Mouse (Mus musculus) CH12.LX (cell line): Measurements from ENCODE around the gene Tmod1. TPM values are rescaled to one million over a fixed set of nuclear protein-coding genes. Genes with fewer than 3 reads are reported as not detected.
A peak's percentile ranks its signal among the peaks of the same experiment; 100 is the strongest.

Experiments
- DNase-seq: peaks from one replicate; pipeline ENCODE4 v3.0.0-alpha.2; 2013; ENCODE audit errors: extremely low read depth
- H3K27ac ChIP-seq: 2 replicates; pipeline ENCODE4 v1.5.1; 2012; ENCODE audit warnings: low read depth, mild to moderate bottlenecking, control low read depth, moderate library complexity; ENCODE audit not compliant: insufficient read depth
- H3K27me3 ChIP-seq: replicated peaks from 2 replicates; pipeline ENCODE3; 2012; ENCODE audit warnings: inconsistent platforms
- H3K36me3 ChIP-seq, 2 experiments: replicated peaks in 1 of 2; 2 replicates each; pipeline versions ENCODE3 to v1.6.1; 2012; ENCODE audit warnings: inconsistent platforms in 1 of 2, low read length in 1 of 2, mild to moderate bottlenecking in 1 of 2, mixed read lengths in 1 of 2, moderate library complexity in 1 of 2; ENCODE audit not compliant: control insufficient read depth in 1 of 2, insufficient read depth in 1 of 2
- H3K4me1 ChIP-seq, 2 experiments: 2 replicates each; pipeline ENCODE4 v1.6.1; 2012; ENCODE audit warnings: inconsistent platforms in 1 of 2, moderate library complexity in 1 of 2; ENCODE audit not compliant: insufficient read depth in 2 of 2, control insufficient read depth in 1 of 2
- H3K4me2 ChIP-seq: 2 replicates; pipeline ENCODE4 v1.6.1; 2012; ENCODE audit warnings: low read depth, mild to moderate bottlenecking, control low read depth; ENCODE audit not compliant: poor library complexity, insufficient read depth, severe bottlenecking
- H3K4me3 ChIP-seq, 3 experiments: fragments of 150-350 bp in 1 of 3; sonication (generic) in 1 of 3; replicated peaks in 1 of 3; 2 replicates each; pipeline versions ENCODE3 to v1.5.1; 2011 to 2012; ENCODE audit warnings: low read depth in 2 of 3, low read length in 2 of 3, mild to moderate bottlenecking in 2 of 3, moderate library complexity in 2 of 3, control low read depth in 1 of 3, improper control_type of control experiment in 1 of 3, inconsistent platforms in 1 of 3, mixed read lengths in 1 of 3; ENCODE audit not compliant: poor library complexity in 1 of 3
- H3K79me2 ChIP-seq: replicated peaks from 2 replicates; pipeline ENCODE4 v1.6.1; 2012; ENCODE audit warnings: mild to moderate bottlenecking, moderate library complexity; ENCODE audit not compliant: control insufficient read depth, poor library complexity, insufficient read depth, severe bottlenecking; ENCODE audit errors: extremely low read depth
- H3K9ac ChIP-seq: 2 replicates; pipeline ENCODE4 v1.6.1; 2012; ENCODE audit warnings: low read depth, mild to moderate bottlenecking, control low read depth, moderate library complexity; ENCODE audit not compliant: insufficient read depth
- H3K9me3 ChIP-seq: replicated peaks from 2 replicates; pipeline ENCODE3; 2012; ENCODE audit warnings: low read length, inconsistent platforms, mixed read lengths
- BHLHE40 ChIP-seq: IDR thresholded peaks from 2 replicates; pipeline ENCODE4 v1.6.1; 2011; ENCODE audit warnings: mild to moderate bottlenecking, low read depth, low read length, improper control_type of control experiment
- CHD2 ChIP-seq: IDR thresholded peaks from 2 replicates; pipeline ENCODE4 v1.6.1; 2011; ENCODE audit warnings: low read length, improper control_type of control experiment
- CTCF ChIP-seq, 2 experiments: IDR thresholded peaks in 1 of 2; conservative IDR thresholded peaks in 1 of 2; 2 replicates each; pipeline ENCODE4 v1.5.1; 2011 to 2012; ENCODE audit warnings: low read depth in 2 of 2, low read length in 2 of 2, improper control_type of control experiment in 1 of 2, inconsistent platforms in 1 of 2, mild to moderate bottlenecking in 1 of 2, moderate library complexity in 1 of 2
- ELF1 ChIP-seq: IDR thresholded peaks from 2 replicates; pipeline ENCODE4 v1.6.1; 2014; ENCODE audit warnings: low read depth, mild to moderate bottlenecking, inconsistent platforms, low read length, improper control_type of control experiment
- HCFC1 ChIP-seq: IDR thresholded peaks from 2 replicates; pipeline ENCODE4 v1.6.1; 2012; ENCODE audit warnings: low read depth, mild to moderate bottlenecking, inconsistent platforms, low read length, improper control_type of control experiment
- KAT2A ChIP-seq: IDR thresholded peaks from 2 replicates; pipeline ENCODE4 v1.6.1; 2012; ENCODE audit warnings: low read length, improper control_type of control experiment, inconsistent platforms; ENCODE audit not compliant: insufficient replicate concordance
- MAFK ChIP-seq: IDR thresholded peaks from 2 replicates; pipeline ENCODE4 v1.6.1; 2011; ENCODE audit warnings: low read length, improper control_type of control experiment; ENCODE audit not compliant: insufficient replicate concordance
- MXI1 ChIP-seq: IDR thresholded peaks from 2 replicates; pipeline ENCODE4 v1.6.1; 2011; ENCODE audit warnings: mild to moderate bottlenecking, low read depth, low read length, improper control_type of control experiment
- MYC ChIP-seq: IDR thresholded peaks from 2 replicates; pipeline ENCODE4 v1.6.1; 2011; ENCODE audit warnings: low read depth, mild to moderate bottlenecking, improper control_type of control experiment, low read length
- NRF1 ChIP-seq: IDR thresholded peaks from 2 replicates; pipeline ENCODE4 v1.6.1; 2014; ENCODE audit warnings: low read depth, mild to moderate bottlenecking, inconsistent platforms, low read length, improper control_type of control experiment, moderate library complexity
- PAX5 ChIP-seq: IDR thresholded peaks from 2 replicates; pipeline ENCODE4 v1.6.1; 2012; ENCODE audit warnings: low read length, inconsistent platforms, mixed read lengths
- POLR2AphosphoS2 ChIP-seq: IDR thresholded peaks from 2 replicates; pipeline ENCODE4 v1.6.1; 2011; ENCODE audit warnings: low read depth, low read length, improper control_type of control experiment
- RAD21 ChIP-seq: IDR thresholded peaks from 2 replicates; pipeline ENCODE4 v1.6.1; 2011; ENCODE audit warnings: low read depth, mild to moderate bottlenecking, low read length, improper control_type of control experiment, moderate library complexity
- RCOR1 ChIP-seq: conservative IDR thresholded peaks from 2 replicates; pipeline ENCODE4 v1.6.1; 2012; ENCODE audit warnings: low read depth, mild to moderate bottlenecking, inconsistent platforms, low read length, improper control_type of control experiment
- SIN3A ChIP-seq: IDR thresholded peaks from 2 replicates; pipeline ENCODE4 v1.6.1; 2012; ENCODE audit warnings: low read length, improper control_type of control experiment, inconsistent platforms
- SMC3 ChIP-seq: IDR thresholded peaks from 2 replicates; pipeline ENCODE4 v1.6.1; 2011; ENCODE audit warnings: low read depth, low read length, improper control_type of control experiment
- TCF12 ChIP-seq: IDR thresholded peaks from 2 replicates; pipeline ENCODE4 v1.6.1; 2014; ENCODE audit warnings: low read depth, mild to moderate bottlenecking, inconsistent platforms, low read length, improper control_type of control experiment
- UBTF ChIP-seq: IDR thresholded peaks from 2 replicates; pipeline ENCODE4 v1.6.1; 2012; ENCODE audit warnings: low read depth, mild to moderate bottlenecking, inconsistent platforms, low read length, improper control_type of control experiment, moderate library complexity
- USF1 ChIP-seq: IDR thresholded peaks from 2 replicates; pipeline ENCODE4 v1.6.1; 2014; ENCODE audit warnings: low read depth, mild to moderate bottlenecking, inconsistent platforms, low read length, improper control_type of control experiment
- ZMIZ1 ChIP-seq: IDR thresholded peaks from 2 replicates; pipeline ENCODE4 v1.6.1; 2012; ENCODE audit warnings: low read depth, mild to moderate bottlenecking, inconsistent platforms, low read length, improper control_type of control experiment
- dilution Hi-C: fragments of 300-500 bp; cut with MboI; formaldehyde crosslinking; loops from 2 replicates; pipeline ENCODE4 v1.14.3; 2020; ENCODE audit warnings: low sequenced_read_pairs; ENCODE audit not compliant: extremely low pct_unique_long_range_greater_than_20kb, extremely low pct_ligation_motif_present
- in situ Hi-C: fragments of 300-500 bp; cut with MboI; formaldehyde crosslinking; loops from 3 replicates; pipeline ENCODE4 v1.14.3; 2019; ENCODE audit warnings: low sequenced_read_pairs, low pct_ligation_motif_present, low pct_unique_long_range_greater_than_20kb, mixed read lengths
- polyA plus RNA-seq: library from polyadenylated mRNA; unstranded; fragments of >175 nt; gene quantifications from 2 replicates; pipeline ENCODE4 v1.2.1, GENCODE M21; 2012; ENCODE audit warnings: low read depth; ENCODE audit not compliant: insufficient read length
- total RNA-seq, 2 experiments: library from RNA; depleted of rRNA; stranded (reverse); fragments of 300-350 nt in 1 of 2; fragments of >200 nt in 1 of 2; gene quantifications; 2 replicates each; pipeline ENCODE4 v1.2.3; 2012 to 2014

Tmod1 gene
- total and polyA plus RNA-seq, 3 experiments = 0.93 to 3.1 (median 2.5) TPM

DNA sequence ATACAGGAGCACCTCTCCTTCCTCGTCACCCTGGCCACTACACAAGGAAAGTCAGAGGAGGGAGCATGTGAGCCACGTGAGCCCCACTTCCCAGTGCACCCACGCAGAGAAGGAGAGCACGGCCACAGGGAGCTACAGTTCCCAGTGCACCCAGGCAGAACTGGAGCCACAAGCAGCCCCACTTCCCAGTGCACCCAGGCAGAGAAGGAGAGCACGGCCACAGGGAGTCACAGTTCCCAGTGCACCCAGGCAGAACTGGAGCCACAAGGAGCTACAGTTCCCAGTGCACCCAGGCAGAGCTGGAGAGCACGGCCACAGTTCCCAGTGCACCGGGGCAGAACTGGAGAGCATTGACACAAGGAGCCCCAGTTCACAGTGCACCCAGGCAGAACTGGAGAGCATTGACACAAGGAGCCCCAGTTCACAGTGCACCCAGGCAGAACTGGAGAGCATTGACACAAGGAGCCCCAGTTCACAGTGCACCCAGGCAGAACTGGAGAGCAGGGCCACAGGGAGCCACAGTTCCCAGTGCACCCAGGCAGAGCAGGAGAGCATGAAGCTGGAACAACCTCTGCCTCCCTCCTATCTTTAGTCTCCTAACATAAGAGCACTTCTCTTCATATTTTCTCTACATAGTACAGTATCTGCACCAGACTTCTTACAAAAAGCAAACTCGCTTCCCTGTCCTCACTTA lies 90.7 kb downstream of the Tmod1 start:
- no peak overlapping the region for H3K4me2 ChIP-seq
- H3K4me3 ChIP-seq = no peak overlapping the region
- 0 out of 4 replicates have a peak, but pooled peaks cover 0 to 2% of the 10 kb centered on the region in 2 experiments for H3K4me1 ChIP-seq
- H3K27me3 ChIP-seq = no peaks in the 10 kb centered on the region
- no peak overlapping the region for H3K9ac ChIP-seq
- no peaks in the 10 kb centered on the region for H3K9me3 ChIP-seq
- no peaks in the 10 kb centered on the region for H3K79me2 ChIP-seq
- dilution Hi-C loops (no loop called here), in situ Hi-C loops (loop anchor here (10.0 kb wide), 1 partner anchor 185 kb away; no protein-coding TSS in a partner anchor)
- TF ChIP-seq CHD2 = no peak
- no peak for TF ChIP-seq HCFC1
- no peak for TF ChIP-seq RCOR1
- TF ChIP-seq MYC = no peak
- TF ChIP-seq MXI1 = no peak
- no peak for TF ChIP-seq NRF1
- TF ChIP-seq ZMIZ1 = no peak
- no peak for TF ChIP-seq USF1
- TF ChIP-seq PAX5 = no peak
- TF ChIP-seq RAD21 = no peak
- TF ChIP-seq UBTF = no peak
- no peak for TF ChIP-seq BHLHE40
- TF ChIP-seq TCF12 = no peak
- TF ChIP-seq KAT2A = no peak
- TF ChIP-seq SMC3 = no peak
- no peak for TF ChIP-seq POLR2AphosphoS2
- no peak for TF ChIP-seq CTCF (conservative IDR thresholded peaks at IDR 0.05 in 1 of 2, IDR thresholded peaks at IDR 0.05 in 1 of 2; ENCODE audit: low read depth in 2 of 2, low read length in 2 of 2)
- no peak for TF ChIP-seq SIN3A
- no peak for DNase-seq
- peaks cover 66 to 90% of the 10 kb centered on the region in 2 experiments for H3K36me3 ChIP-seq
- no peak overlapping the region for H3K27ac ChIP-seq

DNA sequence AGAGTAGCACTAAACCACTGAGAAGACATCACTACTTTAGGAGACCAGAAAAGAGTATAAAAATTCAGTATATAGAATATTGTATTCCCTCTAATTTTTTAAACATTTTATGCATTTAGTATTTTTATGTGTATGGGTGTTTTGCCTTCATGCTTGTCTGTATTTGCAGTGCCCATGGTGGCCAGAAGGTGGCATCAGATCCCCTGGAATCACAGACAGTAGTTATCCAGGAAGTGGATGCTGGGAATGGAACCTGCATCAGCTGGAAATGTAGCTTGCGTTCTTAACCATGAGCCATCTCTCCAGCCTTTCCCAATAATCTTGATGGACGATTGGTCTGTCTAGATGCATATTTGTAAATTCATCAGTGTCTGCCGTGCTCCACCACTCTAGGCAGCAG lies 91.5 kb downstream of the Tmod1 start:
- dilution Hi-C loops = no loop called here
- Histone ChIP-seq H3K27me3 (no peaks in the 10 kb centered on the region), H3K36me3 (peaks cover 64 to 89% of the 10 kb centered on the region in 2 experiments), H3K4me1 (0 out of 4 replicates have a peak, but pooled peaks cover 0 to 2% of the 10 kb centered on the region in 2 experiments), H3K79me2 (no peaks in the 10 kb centered on the region), H3K4me3 (no peak overlapping the region), H3K9ac (no peak overlapping the region), H3K4me2 (no peak overlapping the region), H3K27ac (no peak overlapping the region), H3K9me3 (no peaks in the 10 kb centered on the region)
- peak; percentile 41 for TF ChIP-seq SMC3
- TF ChIP-seq MAFK = no peak
- no peak for TF ChIP-seq ZMIZ1
- peak; percentile 62 for TF ChIP-seq RAD21
- TF ChIP-seq ELF1 = peak; percentile 78
- peak; percentile 66 to 74 for TF ChIP-seq CTCF (conservative IDR thresholded peaks at IDR 0.05 in 1 of 2, IDR thresholded peaks at IDR 0.05 in 1 of 2; ENCODE audit: low read depth in 2 of 2, low read length in 2 of 2)
- TF ChIP-seq MYC = no peak
- TF ChIP-seq MXI1 = no peak
- peak; percentile 57 for DNase-seq
- in situ Hi-C loops = no loop called here
